Mouse (Mus musculus) intestine, embryonic 16.5 days (tissue): ENCODE measurements around the gene Cxcl3. TPM values are rescaled to one million over a fixed set of nuclear protein-coding genes. Genes with fewer than 3 reads are reported as not detected.

Experiments
- ATAC-seq: fragments of 200-750 bp; cut with Nextera tagmentation; 2 replicates; pipeline ENCODE4 v1.8.0; 2017; ENCODE audit warnings: moderate TSS enrichment, moderate library complexity
- H3K27ac ChIP-seq: fragments of 300-500 bp; sonication (generic); 2 replicates; pipeline ENCODE4 v1.5.1; 2014; ENCODE audit warnings: mild to moderate bottlenecking, low read length
- H3K27me3 ChIP-seq: fragments of 300-500 bp; sonication (generic); replicated peaks from 2 replicates; pipeline ENCODE4 v1.6.1; 2014; ENCODE audit warnings: low read length, control low read depth, mixed read lengths; ENCODE audit not compliant: control insufficient read depth, insufficient read depth
- H3K36me3 ChIP-seq: fragments of 300-500 bp; sonication (generic); 2 replicates; pipeline ENCODE4 v1.6.1; 2014; ENCODE audit warnings: low read length, control low read depth; ENCODE audit not compliant: control insufficient read depth, insufficient read depth
- H3K4me1 ChIP-seq: fragments of 300-500 bp; sonication (generic); 2 replicates; pipeline ENCODE4 v1.6.1; 2014; ENCODE audit warnings: low read length, control low read depth, mixed read lengths; ENCODE audit not compliant: control insufficient read depth, insufficient read depth
- H3K4me2 ChIP-seq: fragments of 300-500 bp; sonication (generic); 2 replicates; pipeline ENCODE4 v1.6.1; 2014; ENCODE audit warnings: low read depth, low read length, control low read depth
- H3K4me3 ChIP-seq: fragments of 300-500 bp; sonication (generic); 2 replicates; pipeline ENCODE4 v1.5.1; 2014; ENCODE audit warnings: mild to moderate bottlenecking, low read length
- H3K9ac ChIP-seq: fragments of 300-500 bp; sonication (generic); 2 replicates; pipeline ENCODE4 v1.6.1; 2014; ENCODE audit warnings: low read depth, low read length
- H3K9me3 ChIP-seq: fragments of 300-500 bp; sonication (generic); 2 replicates; pipeline ENCODE4 v1.6.1; 2016; ENCODE audit warnings: low read length, control low read depth; ENCODE audit not compliant: control insufficient read depth
- WGBS: fragments of 180-500 bp; shearing (Covaris S2); extraction: QIAGEN DNeasy Blood & Tissue Kit; methylation state at CpG from one replicate; pipeline ENCODE4 v1.1.7; 2014; 5-methylcytosine and 5-hydroxymethylcytosine counted together
- polyA plus RNA-seq: library from polyadenylated mRNA; unstranded; fragments of >200 nt; fragmentation: Nextera tagmentation; extraction: Ambion mirVana; gene quantifications from 2 replicates; pipeline ENCODE4 v1.2.1, GENCODE M21; 2015

Cxcl3 gene
- polyA plus RNA-seq, result 0.13 TPM in 1 of 2 replicates, not detected in the other

DNA sequence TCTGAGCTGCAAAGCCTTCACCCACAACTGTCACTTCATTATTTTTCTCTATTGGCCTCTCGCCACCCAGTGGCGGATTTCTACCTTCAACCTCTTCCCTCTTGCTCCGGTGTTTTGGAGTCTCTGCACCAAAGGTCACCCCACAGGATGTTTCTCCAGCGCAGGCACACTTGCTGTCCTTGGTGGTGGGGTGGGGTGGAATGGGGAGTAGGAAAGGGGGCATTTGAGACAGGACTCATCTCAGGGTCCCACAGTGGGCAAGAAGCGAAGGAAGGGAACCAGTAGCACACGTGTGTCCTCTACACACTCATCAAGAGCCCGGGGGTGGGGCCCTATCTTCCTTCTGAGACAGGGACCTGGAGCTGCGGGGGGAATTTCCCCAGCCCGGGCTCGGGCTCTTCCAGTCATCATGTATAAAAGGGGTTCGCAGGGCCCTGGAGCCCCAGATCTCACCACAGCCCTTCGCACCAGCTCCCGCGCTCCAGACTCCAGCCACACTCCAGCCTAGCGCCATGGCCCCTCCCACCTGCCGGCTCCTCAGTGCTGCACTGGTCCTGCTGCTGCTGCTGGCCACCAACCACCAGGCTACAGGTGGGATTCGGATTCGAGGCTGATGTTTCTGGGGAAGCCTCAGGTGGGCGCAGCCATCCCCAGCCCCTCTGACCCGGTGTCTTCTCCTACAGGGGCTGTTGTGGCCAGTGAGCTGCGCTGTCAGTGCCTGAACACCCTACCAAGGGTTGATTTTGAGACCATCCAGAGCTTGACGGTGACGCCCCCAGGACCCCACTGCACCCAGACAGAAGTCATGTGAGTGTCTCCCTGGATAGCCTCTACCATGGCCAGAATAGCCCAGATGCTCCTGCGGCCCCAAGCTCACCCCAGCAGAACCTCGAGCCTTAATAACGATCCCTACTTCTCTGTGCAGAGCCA is at the start of gene Cxcl3:
Gene Cxcl3, plus strand, starts transcription at position 445 of the 930 bp plus-strand sequence.
- no peaks in the 10 kb centered on the region for H3K36me3 ChIP-seq
- no peaks in the 10 kb centered on the region for H3K9me3 ChIP-seq

DNA sequence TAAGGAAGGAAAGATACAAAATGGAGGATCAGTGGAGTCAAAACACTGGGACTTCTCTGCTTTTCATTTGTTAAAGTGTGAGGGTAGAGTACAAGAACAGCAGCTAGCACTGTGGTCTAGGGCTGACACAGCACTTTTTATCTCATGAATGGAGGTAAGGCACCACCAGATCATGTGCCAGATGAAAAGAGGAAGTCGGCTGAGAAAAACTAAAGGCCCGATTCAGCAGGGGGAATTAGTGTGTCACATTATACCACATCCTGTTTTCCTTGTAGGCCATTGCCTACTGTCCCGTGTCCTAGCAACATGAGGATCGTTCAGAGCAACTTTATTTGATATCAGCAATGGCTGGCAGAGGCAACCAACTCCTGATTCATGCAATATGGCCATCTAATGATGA is 43.9 kb upstream of the Cxcl3 start:
- H3K36me3 ChIP-seq, result no peaks in the 10 kb centered on the region
- no peaks in the 10 kb centered on the region for H3K27me3 ChIP-seq
- H3K4me1 ChIP-seq, result no peaks in the 10 kb centered on the region
- no peaks in the 10 kb centered on the region for H3K9me3 ChIP-seq
- H3K4me3 ChIP-seq, result no peak overlapping the region
- no peak overlapping the region for H3K27ac ChIP-seq
- no peak overlapping the region for H3K4me2 ChIP-seq
- 70% methylated on average over 4 of the region's 4 CpGs for WGBS
- H3K9ac ChIP-seq, result no peak overlapping the region
- no peak for ATAC-seq

More for the DNA sequence above, at the start of gene Cxcl3:
- peak; percentile 81 for ATAC-seq
- Histone ChIP-seq H3K27me3 (no peaks in the 10 kb centered on the region), H3K4me2 (peak within 1 kb of the TSS; percentile 82), H3K9ac (peak within 1 kb of the TSS; percentile 49; the same call in 1 of the 2 replicates), H3K4me3 (peak within 1 kb of the TSS; percentile 41), H3K4me1 (0 out of 2 replicates have a peak, but pooled peaks cover 4% of the 10 kb centered on the region), H3K27ac (no peak within 1 kb of the TSS)
- 18% methylated on average over 26 of the region's 26 CpGs for WGBS

DNA sequence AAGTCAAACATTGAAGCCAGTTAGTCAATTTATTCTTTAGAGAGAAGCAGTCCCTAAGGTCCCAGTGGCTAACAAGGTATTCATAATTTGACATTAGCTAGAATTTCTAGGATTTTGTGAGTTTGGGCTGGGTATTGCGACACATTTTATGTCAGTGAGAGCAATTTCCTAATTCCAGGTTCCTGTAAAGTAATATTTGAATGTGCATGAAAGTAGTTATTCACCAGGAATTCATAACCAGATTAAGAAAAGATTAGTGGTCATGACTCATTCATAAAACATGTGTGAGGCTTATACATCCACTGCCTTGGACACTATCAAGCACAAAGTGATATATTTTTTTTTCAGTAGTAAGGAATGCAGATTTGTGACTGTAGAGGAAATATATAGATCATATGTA is 32.0 kb upstream of the Cxcl3 start:
- WGBS, result 97% methylated on average over 1 of the region's 1 CpGs
- Histone ChIP-seq H3K27me3 (no peaks in the 10 kb centered on the region), H3K4me2 (no peak overlapping the region), H3K36me3 (no peaks in the 10 kb centered on the region), H3K27ac (no peak overlapping the region), H3K9me3 (no peaks in the 10 kb centered on the region), H3K9ac (no peak overlapping the region), H3K4me1 (peaks cover 4% of the 10 kb centered on the region; the same call in 1 of the 2 replicates), H3K4me3 (no peak overlapping the region)
- no peak for ATAC-seq

DNA sequence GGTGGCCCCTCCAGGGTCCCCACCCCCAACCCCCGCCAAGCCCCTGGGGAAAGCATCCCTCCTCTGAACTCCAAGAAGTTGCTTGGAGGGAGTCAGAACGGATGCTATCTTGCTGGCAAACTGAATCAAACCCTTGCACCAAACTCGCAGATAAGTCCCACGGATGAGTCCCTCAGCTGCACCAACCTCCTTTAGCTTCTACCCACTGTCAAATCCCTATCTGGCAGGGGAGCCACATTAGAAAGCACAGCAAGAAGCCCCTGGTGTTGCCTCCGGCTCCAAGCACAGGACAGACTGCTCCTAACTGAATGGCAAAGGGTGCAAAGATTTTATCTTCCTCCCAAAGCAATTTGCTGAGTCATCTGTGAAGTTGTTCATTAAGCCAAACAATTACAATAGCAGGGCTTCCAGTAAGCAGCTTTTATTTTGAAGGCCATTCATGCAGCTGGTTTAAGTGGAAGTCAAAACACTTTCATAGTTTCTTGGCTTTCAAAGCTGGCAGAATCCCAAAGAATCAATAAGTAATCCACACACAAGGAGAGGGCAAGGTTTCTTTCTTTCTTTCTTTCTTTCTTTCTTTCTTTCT is 27.8 kb upstream of the Cxcl3 start:
- H3K4me2 ChIP-seq, result no peak overlapping the region; the same call in 1 of the 2 replicates

DNA sequence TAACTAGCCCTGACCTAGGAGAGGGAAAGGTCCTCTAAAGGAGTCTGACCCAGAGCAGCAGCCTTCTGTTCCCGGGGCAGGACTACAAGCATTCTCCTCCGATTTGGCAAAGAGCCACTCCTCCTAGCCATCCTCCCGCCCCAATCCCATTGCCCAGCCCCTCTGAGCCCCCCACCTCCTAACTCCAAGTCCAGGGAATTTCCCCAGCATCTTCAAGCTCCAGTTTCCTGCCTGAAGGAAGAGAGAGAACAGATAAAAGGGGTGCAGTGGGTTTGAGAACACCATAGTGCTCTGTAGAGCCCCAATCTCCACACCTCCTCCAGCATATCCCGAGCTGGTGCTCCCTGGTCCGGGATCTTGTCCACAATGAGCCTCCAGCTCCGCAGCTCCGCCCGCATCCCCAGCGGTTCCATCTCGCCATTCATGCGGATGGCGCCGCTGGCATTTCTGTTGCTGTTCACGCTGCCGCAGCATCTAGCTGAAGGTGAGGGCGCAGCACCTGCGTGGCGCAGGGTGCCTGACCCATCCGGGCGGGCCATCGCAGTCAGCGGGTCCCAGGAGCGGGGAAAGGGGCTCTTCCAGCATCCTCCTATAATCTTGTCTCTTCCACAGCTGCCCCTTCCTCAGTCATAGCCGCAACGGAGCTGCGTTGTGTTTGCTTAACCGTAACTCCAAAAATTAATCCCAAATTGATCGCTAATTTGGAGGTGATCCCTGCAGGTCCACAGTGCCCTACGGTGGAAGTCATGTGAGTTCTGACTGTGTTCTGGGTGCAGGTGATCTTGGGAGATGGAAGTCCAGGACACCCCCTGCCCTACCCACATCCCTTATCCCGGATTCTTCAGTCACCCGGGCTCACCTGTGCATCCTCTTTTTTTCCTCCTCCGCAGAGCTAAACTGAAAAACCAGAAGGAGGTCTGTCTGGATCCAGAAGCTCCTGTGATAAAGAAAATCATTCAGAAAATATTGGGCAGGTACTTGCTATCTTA is 26.5 kb upstream of the Cxcl3 start, which contains the start of gene Cxcl5:
Gene Cxcl5, plus strand, starts transcription at position 284 of the 989 bp plus-strand sequence.
- Histone ChIP-seq H3K27ac (no peak within 1 kb of the TSS), H3K36me3 (no peaks in the 10 kb centered on the region), H3K9ac (peak within 1 kb of the TSS; percentile 48), H3K4me2 (peak within 1 kb of the TSS; percentile 69), H3K4me1 (peaks cover 9% of the 10 kb centered on the region), H3K9me3 (no peaks in the 10 kb centered on the region), H3K4me3 (peak within 1 kb of the TSS; percentile 41), H3K27me3 (peaks cover 4% of the 10 kb centered on the region)
- 4% methylated on average over 32 of the region's 32 CpGs for WGBS
- peak; percentile 65 for ATAC-seq

More for the DNA sequence above, 27.8 kb upstream of the Cxcl3 start:
- H3K9ac ChIP-seq, result no peak overlapping the region
- peaks cover 9% of the 10 kb centered on the region for H3K4me1 ChIP-seq
- 46% methylated on average over 5 of the region's 5 CpGs for WGBS
- H3K9me3 ChIP-seq, result no peaks in the 10 kb centered on the region
- ATAC-seq, result no peak
- H3K36me3 ChIP-seq, result no peaks in the 10 kb centered on the region
- no peak overlapping the region for H3K4me3 ChIP-seq
- peaks cover 4% of the 10 kb centered on the region for H3K27me3 ChIP-seq
- no peak overlapping the region for H3K27ac ChIP-seq

DNA sequence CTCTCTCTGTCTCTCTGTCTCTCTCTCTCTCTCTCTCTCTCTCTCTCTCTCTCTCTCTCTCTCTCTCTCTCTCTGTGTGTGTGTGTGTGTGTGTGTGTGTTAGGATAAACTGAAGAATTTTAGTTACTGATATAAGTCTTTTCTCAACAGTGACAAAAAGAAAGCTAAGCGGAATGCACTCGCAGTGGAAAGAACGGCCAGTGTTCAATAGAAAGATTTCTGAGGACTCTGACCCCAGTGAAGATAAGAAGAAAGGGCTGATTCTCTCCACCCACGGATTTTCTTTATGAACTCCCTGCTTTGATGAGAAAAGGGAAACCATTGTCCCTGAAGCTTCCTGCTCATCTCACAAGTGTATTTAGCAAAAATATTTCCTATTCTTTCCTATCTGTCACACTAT is 25.6 kb upstream of the Cxcl3 start:
- Histone ChIP-seq H3K4me3 (no peak overlapping the region), H3K4me2 (peak overlapping the region; percentile 69), H3K9me3 (no peaks in the 10 kb centered on the region), H3K27me3 (peaks cover 4% of the 10 kb centered on the region), H3K27ac (no peak overlapping the region), H3K4me1 (peaks cover 9% of the 10 kb centered on the region), H3K9ac (no peak overlapping the region), H3K36me3 (no peaks in the 10 kb centered on the region)
- peak; percentile 66 for ATAC-seq
- 31% methylated on average over 4 of the region's 4 CpGs for WGBS

DNA sequence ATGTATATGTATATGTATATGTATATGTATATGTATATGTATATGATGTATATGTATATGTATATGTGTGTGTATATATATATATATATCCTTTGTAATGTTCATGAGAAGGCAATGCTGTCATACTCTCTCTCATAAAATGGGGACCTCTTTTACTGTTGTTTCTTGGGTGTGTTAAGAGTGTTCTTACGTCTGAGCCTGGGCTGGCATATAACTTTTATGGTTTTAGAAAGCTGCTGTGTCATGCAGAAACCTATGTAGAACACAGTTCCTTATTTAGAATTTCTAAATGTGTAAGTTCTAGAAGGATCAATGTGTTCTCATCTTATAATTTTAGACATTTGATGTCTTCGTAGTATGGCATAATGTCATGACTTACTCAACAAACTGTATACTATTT is 25.1 kb upstream of the Cxcl3 start:
- Histone ChIP-seq H3K4me2 (no peak overlapping the region), H3K9ac (no peak overlapping the region), H3K4me1 (peaks cover 9% of the 10 kb centered on the region), H3K36me3 (no peaks in the 10 kb centered on the region), H3K27ac (no peak overlapping the region), H3K4me3 (no peak overlapping the region), H3K9me3 (no peaks in the 10 kb centered on the region), H3K27me3 (peaks cover 4% of the 10 kb centered on the region)
- ATAC-seq, result no peak
- WGBS, result 74% methylated on average over 2 of the region's 2 CpGs

DNA sequence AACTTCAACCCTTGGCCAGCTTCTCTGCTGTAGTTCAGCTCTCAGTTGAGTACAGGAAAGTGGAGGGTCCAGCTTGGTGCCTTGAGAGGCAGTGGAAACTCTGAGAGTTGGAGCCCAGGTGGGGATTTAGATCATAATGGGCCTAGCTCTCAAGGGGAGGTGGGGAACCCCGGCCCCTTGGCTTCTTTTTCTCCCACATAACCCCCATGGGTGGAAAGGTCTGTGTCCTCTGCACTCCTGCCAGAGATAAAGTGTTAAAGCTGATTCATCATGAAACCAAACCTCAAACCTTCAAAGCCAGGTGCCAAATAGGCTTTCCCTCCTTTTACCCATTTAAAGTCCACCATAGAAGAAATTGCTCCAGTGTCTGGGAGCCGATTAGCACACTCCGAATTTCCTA is 24.1 kb upstream of the Cxcl3 start:
- Histone ChIP-seq H3K4me2 (no peak overlapping the region), H3K9ac (no peak overlapping the region), H3K36me3 (no peaks in the 10 kb centered on the region), H3K27me3 (peaks cover 4% of the 10 kb centered on the region), H3K4me1 (peaks cover 9% of the 10 kb centered on the region), H3K9me3 (no peaks in the 10 kb centered on the region), H3K4me3 (no peak overlapping the region), H3K27ac (no peak overlapping the region)
- 83% methylated on average over 3 of the region's 3 CpGs for WGBS
- ATAC-seq, result no peak
